ENCODE assay signal across 13 mouse cellular contexts in the genomic region with DNA sequence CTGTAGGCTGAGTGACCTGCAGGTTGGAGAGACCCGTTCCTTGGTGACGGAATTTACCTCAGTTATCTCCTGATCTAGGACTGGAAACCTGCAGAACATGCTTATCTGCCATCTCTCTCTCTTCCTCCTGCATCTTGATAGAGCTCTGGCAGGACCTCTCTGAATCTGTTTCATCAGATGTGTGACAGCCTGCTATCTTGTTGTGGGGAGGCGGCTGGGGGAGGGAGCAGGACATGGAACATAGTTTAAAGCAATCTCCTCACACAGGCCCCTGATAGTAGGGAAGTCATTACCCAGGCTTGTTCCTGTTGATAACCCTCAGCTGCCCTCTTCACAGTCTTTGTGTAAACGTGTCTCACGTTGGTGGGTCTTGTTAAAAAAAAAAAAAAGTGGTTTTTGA. TPM values are rescaled to one million over a fixed set of nuclear protein-coding genes. Genes with fewer than 3 reads are reported as not detected.
DNase-seq lines count a peak whose midpoint lies in the region; ATAC-seq lines count a peak whose summit lies in the region.
"Had no signal": no experiment of that assay in that cellular context is flagged by ENCODE, and none has a peak within 500 bp of the region (broad histone marks: within the 10 kb centered on the region; RNA-seq: fewer than 3 reads in every experiment).

No protein-coding gene starts in this region.

- 0 out of 2 replicates have a peak, but pooled peaks have one; percentile 36 for ATAC-seq in intestine, embryonic 16.5 days
- no peak for ATAC-seq in intestine, embryonic 15.5 days
- no peak for ATAC-seq in frontal cortex, adult (ENCODE audit: low TSS enrichment)

- no peaks in the 10 kb centered on the region for H3K9me3 ChIP-seq in intestine, embryonic 16.5 days (ENCODE audit: control insufficient read depth, low read length)
- H3K9me3 ChIP-seq in intestine, embryonic 15.5 days = no peaks in the 10 kb centered on the region
- H3K9me3 ChIP-seq: embryonic facial prominence, embryonic 13.5 days; forebrain, embryonic 12.5 days had no signal

- H3K4me2 ChIP-seq in intestine, embryonic 16.5 days (ENCODE audit: low read depth, low read length) = no peak overlapping the region
- no peak overlapping the region for H3K4me2 ChIP-seq in intestine, embryonic 15.5 days (replicated peaks)
- H3K4me2 ChIP-seq: embryonic facial prominence, embryonic 13.5 days; forebrain, embryonic 12.5 days had no signal

- no peak overlapping the region for H3K4me3 ChIP-seq in intestine, embryonic 16.5 days (ENCODE audit: low read length)
- H3K4me3 ChIP-seq in intestine, embryonic 15.5 days (replicated peaks) = no peak overlapping the region
- H3K4me3 ChIP-seq: embryonic facial prominence, embryonic 13.5 days; forebrain, embryonic 12.5 days had no signal

- DNase-seq in brain, adult 2 months (ENCODE audit: low read depth, low spot score) = peak; percentile 20
- peak; percentile 10 to 15 for DNase-seq in layer of hippocampus, postnatal 25 days (ENCODE audit: extremely low spot score in 1 of 2, low spot score in 1 of 2)
- DNase-seq in thymus, postnatal 14 days = peak; percentile 38
- no peak for DNase-seq in cerebellum, adult 9-10 months
- DNase-seq in frontal cortex, adult 2 months (ENCODE audit: extremely low spot score in 1 of 2, low spot score in 1 of 2) = no peak
- DNase-seq: adrenal gland, postnatal 25 days; cerebellum, adult 18-20 months; gastrocnemius, postnatal 36 days had no signal

- H3K27me3 ChIP-seq in intestine, embryonic 16.5 days (replicated peaks; ENCODE audit: control insufficient read depth, insufficient read depth, low read length) = no peaks in the 10 kb centered on the region
- no peaks in the 10 kb centered on the region for H3K27me3 ChIP-seq in intestine, embryonic 15.5 days (replicated peaks)
- H3K27me3 ChIP-seq: embryonic facial prominence, embryonic 13.5 days; forebrain, embryonic 12.5 days had no signal

- 0 out of 2 replicates have a peak, but pooled peaks cover 2% of the 10 kb centered on the region for H3K4me1 ChIP-seq in intestine, embryonic 16.5 days (ENCODE audit: control insufficient read depth, insufficient read depth, low read length)
- 0 out of 2 replicates have a peak, but pooled peaks cover 5% of the 10 kb centered on the region for H3K4me1 ChIP-seq in intestine, embryonic 15.5 days (replicated peaks)
- H3K4me1 ChIP-seq: embryonic facial prominence, embryonic 13.5 days had no signal

- H3K36me3 ChIP-seq in intestine, embryonic 16.5 days (ENCODE audit: control insufficient read depth, insufficient read depth, low read length) = no peaks in the 10 kb centered on the region
- no peaks in the 10 kb centered on the region for H3K36me3 ChIP-seq in intestine, embryonic 15.5 days
- H3K36me3 ChIP-seq: embryonic facial prominence, embryonic 13.5 days; forebrain, embryonic 12.5 days had no signal

- no peak overlapping the region for H3K9ac ChIP-seq in intestine, embryonic 16.5 days (ENCODE audit: low read depth, low read length)
- no peak overlapping the region for H3K9ac ChIP-seq in intestine, embryonic 15.5 days
- H3K9ac ChIP-seq: embryonic facial prominence, embryonic 13.5 days; forebrain, embryonic 12.5 days had no signal

- H3K27ac ChIP-seq in intestine, embryonic 16.5 days (ENCODE audit: low read length) = no peak overlapping the region
- no peak overlapping the region for H3K27ac ChIP-seq in intestine, embryonic 15.5 days
- H3K27ac ChIP-seq: embryonic facial prominence, embryonic 13.5 days; forebrain, embryonic 12.5 days had no signal

- 19% methylated on average over 5 of the region's 5 CpGs for WGBS in intestine, embryonic 16.5 days
- WGBS in intestine, embryonic 15.5 days = 13% methylated on average over 5 of the region's 5 CpGs

RNA-seq across cellular contexts. Expression of a gene that starts 5.3 kb away (rescaled TPM):
- 16.6 and 20.4 TPM in 2 replicates for polyA plus RNA-seq in intestine, embryonic 16.5 days (2015; fragmentation: Nextera tagmentation; extraction: Ambion mirVana)
- polyA plus RNA-seq in intestine, embryonic 15.5 days (2015; fragmentation: Nextera tagmentation; extraction: Ambion mirVana) = 33.7 and 35.4 TPM in 2 replicates
- total RNA-seq in layer of hippocampus, postnatal 25 days (2021) = 100 to 1,000 TPM; 199 to 222 TPM
- polyA plus RNA-seq in frontal cortex, adult 2 months (2012; rRNA removed) = 42.9 and 48.5 TPM in 2 replicates

RNA-seq across cellular contexts. Expression of a gene that starts 20.8 kb away (rescaled TPM):
- polyA plus RNA-seq in intestine, embryonic 16.5 days (2015; fragmentation: Nextera tagmentation; extraction: Ambion mirVana) = 12.6 and 13.4 TPM in 2 replicates
- 14.2 and 17.5 TPM in 2 replicates for polyA plus RNA-seq in intestine, embryonic 15.5 days (2015; fragmentation: Nextera tagmentation; extraction: Ambion mirVana)
- total RNA-seq in layer of hippocampus, postnatal 25 days (2021) = 10 to 100 TPM in 1 of 2 experiments, 1 to 10 TPM in 1; 9.3 to 10.2 TPM
- 10.9 and 11.0 TPM in 2 replicates for polyA plus RNA-seq in frontal cortex, adult 2 months (2012; rRNA removed)

RNA-seq across cellular contexts. Expression of a gene that starts 45.1 kb away (rescaled TPM):
- polyA plus RNA-seq in intestine, embryonic 16.5 days (2015; fragmentation: Nextera tagmentation; extraction: Ambion mirVana) = 85.2 and 85.9 TPM in 2 replicates
- 103 and 106 TPM in 2 replicates for polyA plus RNA-seq in intestine, embryonic 15.5 days (2015; fragmentation: Nextera tagmentation; extraction: Ambion mirVana)
- total RNA-seq in layer of hippocampus, postnatal 25 days (2021) = 100 to 1,000 TPM; 173 to 178 TPM
- polyA plus RNA-seq in frontal cortex, adult 2 months (2012; rRNA removed) = 82.5 and 92.5 TPM in 2 replicates

Comparison
In these comparisons a context has a peak if more than half of its experiments do, and no peak if none do; other contexts are left out.
1. DNase-seq: peak in brain, adult 2 months (single experiment), layer of hippocampus, postnatal 25 days (2 of 2) and thymus, postnatal 14 days (single experiment); none in cerebellum, adult 9-10 months (single experiment) and frontal cortex, adult 2 months (0 of 2).